Mouse (Mus musculus) lung, adult 2 months (tissue): ENCODE results near the gene Gxylt2.

Experiments used
- CTCF ChIP-seq: fragments of 200-500 bp; IDR thresholded peaks from 2 replicates; pipeline ENCODE4 v1.5.1; 2011; ENCODE audit warnings: mild to moderate bottlenecking, low read length, control low read depth; ENCODE audit not compliant: insufficient read depth
- POLR2A ChIP-seq: fragments of 200-500 bp; IDR thresholded peaks from 2 replicates; pipeline ENCODE4 v1.6.1; 2011; ENCODE audit warnings: low read depth, mild to moderate bottlenecking, control low read depth, low read length, borderline replicate concordance; ENCODE audit errors: extremely low read depth

- no peak for TF ChIP-seq POLR2A
- TF ChIP-seq CTCF: no peak
Measured at GRCm38 (mm10) chr6:100807746-100808145, 103.2 kb downstream of the Gxylt2 start.
